Mouse (Mus musculus) limb, embryonic 13.5 days (tissue): Measurements from ENCODE around the gene Clock. TPM values are rescaled to one million over a fixed set of nuclear protein-coding genes. Genes with fewer than 3 reads are reported as not detected.

Experiments
- ATAC-seq: fragments of 200-750 bp; cut with Nextera tagmentation; 2 replicates; pipeline ENCODE4 v1.8.0; 2017; ENCODE audit warnings: low read depth, moderate number of reproducible peaks, moderate TSS enrichment; ENCODE audit not compliant: low FRiP score
- H3K27ac ChIP-seq: fragments of 300-500 bp; sonication (generic); 2 replicates; pipeline ENCODE4 v1.5.1; 2015; ENCODE audit warnings: inconsistent platforms, mild to moderate bottlenecking, moderate library complexity
- H3K27me3 ChIP-seq: fragments of 300-500 bp; sonication (generic); 2 replicates; pipeline ENCODE4 v1.6.1; 2015; ENCODE audit warnings: mild to moderate bottlenecking, inconsistent platforms
- H3K36me3 ChIP-seq: fragments of 300-500 bp; sonication (generic); 2 replicates; pipeline ENCODE4 v1.6.1; 2015; ENCODE audit warnings: inconsistent platforms, mild to moderate bottlenecking, moderate library complexity
- H3K4me1 ChIP-seq: fragments of 300-500 bp; sonication (generic); 2 replicates; pipeline ENCODE4 v1.6.1; 2015; ENCODE audit warnings: inconsistent platforms
- H3K4me2 ChIP-seq: fragments of 300-500 bp; sonication (generic); replicated peaks from 2 replicates; pipeline ENCODE4 v1.6.1; 2015; ENCODE audit warnings: inconsistent platforms, mild to moderate bottlenecking, moderate library complexity
- H3K4me3 ChIP-seq: fragments of 300-500 bp; sonication (generic); 2 replicates; pipeline ENCODE4 v1.5.1; 2015; ENCODE audit warnings: moderate library complexity, mild to moderate bottlenecking, inconsistent platforms
- H3K9ac ChIP-seq: fragments of 300-500 bp; sonication (generic); 2 replicates; pipeline ENCODE4 v1.6.1; 2015; ENCODE audit warnings: mild to moderate bottlenecking, inconsistent platforms
- H3K9me3 ChIP-seq: fragments of 300-500 bp; sonication (generic); 2 replicates; pipeline ENCODE4 v1.6.1; 2016; ENCODE audit warnings: inconsistent platforms
- WGBS: fragments of 180-500 bp; shearing (Covaris S2); methylation state at CpG from one replicate; pipeline ENCODE4 v1.1.7; 2015; 5-methylcytosine and 5-hydroxymethylcytosine counted together
- polyA plus RNA-seq: library from polyadenylated mRNA; unstranded; fragments of >200 nt; fragmentation: Nextera tagmentation; extraction: Ambion mirVana; gene quantifications from 2 replicates; pipeline ENCODE4 v1.2.1, GENCODE M21; 2015

Clock gene
- polyA plus RNA-seq, 1 experiment from 2014 or later = 13.9 TPM

- Histone ChIP-seq H3K4me3 (no peak overlapping the region), H3K27me3 (no peaks in the 10 kb centered on the region), H3K4me2 (no peak overlapping the region), H3K36me3 (peaks cover 24% of the 10 kb centered on the region), H3K27ac (no peak overlapping the region), H3K4me1 (no peaks in the 10 kb centered on the region), H3K9ac (no peak overlapping the region), H3K9me3 (no peaks in the 10 kb centered on the region)
- 96% methylated on average over 3 of the region's 3 CpGs for WGBS
- ATAC-seq = no peak
Measured at GRCm38 (mm10) chr5:76250948-76251347, 53.6 kb downstream of the Clock start.

GRCm38 (mm10) chr5:76246539-76246938 is 58.1 kb downstream of the Clock start:
- H3K9me3 ChIP-seq = no peaks in the 10 kb centered on the region
- H3K36me3 ChIP-seq = peaks cover 32% of the 10 kb centered on the region
- H3K4me2 ChIP-seq = no peak overlapping the region

GRCm38 (mm10) chr5:76245419-76245818 is 59.2 kb downstream of the Clock start:
- no peak overlapping the region for H3K4me2 ChIP-seq
- H3K9ac ChIP-seq = no peak overlapping the region
- peaks cover 30% of the 10 kb centered on the region for H3K36me3 ChIP-seq
- no peaks in the 10 kb centered on the region for H3K9me3 ChIP-seq
- H3K27ac ChIP-seq = no peak overlapping the region
- ATAC-seq = no peak
- H3K4me3 ChIP-seq = no peak overlapping the region
- H3K27me3 ChIP-seq = no peaks in the 10 kb centered on the region
- no peaks in the 10 kb centered on the region for H3K4me1 ChIP-seq
- 89% methylated on average over 3 of the region's 3 CpGs for WGBS

More at GRCm38 (mm10) chr5:76246539-76246938, 58.1 kb downstream of the Clock start:
- ATAC-seq = no peak
- no peak overlapping the region for H3K9ac ChIP-seq
- H3K4me1 ChIP-seq = no peaks in the 10 kb centered on the region
- H3K27me3 ChIP-seq = no peaks in the 10 kb centered on the region
- H3K27ac ChIP-seq = no peak overlapping the region
- no peak overlapping the region for H3K4me3 ChIP-seq

DNA sequence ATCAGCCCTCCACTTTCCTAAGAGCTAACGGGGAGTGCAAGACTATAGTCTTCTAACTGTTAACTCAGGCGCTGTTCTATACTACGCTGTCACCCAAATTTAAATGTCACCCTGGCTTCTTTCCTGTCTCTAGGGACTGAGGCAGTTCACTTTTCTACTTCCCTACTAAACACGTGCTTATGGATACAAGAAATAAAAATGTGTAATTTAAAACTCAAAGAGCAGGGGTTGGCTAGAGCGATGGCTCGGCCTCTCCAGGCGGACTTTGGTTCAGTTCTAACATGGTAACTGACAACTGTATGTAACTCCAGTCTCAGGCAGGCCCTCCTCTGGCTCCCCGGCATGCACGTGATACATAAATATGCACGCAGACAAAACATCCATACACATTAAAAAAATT is 60.2 kb downstream of the Clock start:
- WGBS = 90% methylated on average over 10 of the region's 10 CpGs
- Histone ChIP-seq H3K27me3 (no peaks in the 10 kb centered on the region), H3K4me3 (no peak overlapping the region), H3K4me2 (no peak overlapping the region), H3K27ac (no peak overlapping the region), H3K4me1 (no peaks in the 10 kb centered on the region), H3K36me3 (peaks cover 40% of the 10 kb centered on the region), H3K9ac (no peak overlapping the region), H3K9me3 (no peaks in the 10 kb centered on the region)
- ATAC-seq = no peak

DNA sequence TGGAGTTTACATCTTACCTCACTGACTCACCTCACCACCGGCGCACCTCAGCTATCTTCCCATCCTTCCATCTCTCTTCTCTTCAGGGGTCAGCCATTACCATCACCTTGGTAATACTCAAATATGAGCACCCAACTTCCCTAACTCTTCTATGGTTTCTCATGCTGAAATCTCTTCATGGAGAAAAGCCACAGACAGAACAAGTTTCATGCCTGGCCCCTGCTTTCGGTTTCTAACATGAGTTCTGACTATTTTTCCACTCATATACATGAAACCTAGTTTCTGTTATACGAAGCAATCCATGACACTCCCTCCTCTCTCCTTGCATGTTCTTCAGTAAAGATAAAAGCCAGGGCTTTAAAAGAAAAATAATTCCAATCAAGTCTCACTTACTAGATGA is 60.7 kb downstream of the Clock start:
- WGBS = 96% methylated on average over 4 of the region's 4 CpGs
- Histone ChIP-seq H3K36me3 (peaks cover 44% of the 10 kb centered on the region), H3K4me1 (no peaks in the 10 kb centered on the region), H3K27ac (no peak overlapping the region), H3K4me3 (no peak overlapping the region), H3K9me3 (no peaks in the 10 kb centered on the region), H3K27me3 (no peaks in the 10 kb centered on the region), H3K9ac (no peak overlapping the region), H3K4me2 (no peak overlapping the region)
- ATAC-seq = no peak

- WGBS = 85% methylated on average over 3 of the region's 3 CpGs
- Histone ChIP-seq H3K4me2 (no peak overlapping the region), H3K4me1 (no peaks in the 10 kb centered on the region), H3K27me3 (no peaks in the 10 kb centered on the region), H3K9me3 (no peaks in the 10 kb centered on the region), H3K27ac (no peak overlapping the region), H3K9ac (no peak overlapping the region), H3K36me3 (peaks cover 43% of the 10 kb centered on the region), H3K4me3 (no peak overlapping the region)
- ATAC-seq = no peak
Measured at GRCm38 (mm10) chr5:76243274-76243673, 61.3 kb downstream of the Clock start.

GRCm38 (mm10) chr5:76231171-76231855 is 73.3 kb downstream of the Clock start:
- 87% methylated on average over 13 of the region's 13 CpGs for WGBS

DNA sequence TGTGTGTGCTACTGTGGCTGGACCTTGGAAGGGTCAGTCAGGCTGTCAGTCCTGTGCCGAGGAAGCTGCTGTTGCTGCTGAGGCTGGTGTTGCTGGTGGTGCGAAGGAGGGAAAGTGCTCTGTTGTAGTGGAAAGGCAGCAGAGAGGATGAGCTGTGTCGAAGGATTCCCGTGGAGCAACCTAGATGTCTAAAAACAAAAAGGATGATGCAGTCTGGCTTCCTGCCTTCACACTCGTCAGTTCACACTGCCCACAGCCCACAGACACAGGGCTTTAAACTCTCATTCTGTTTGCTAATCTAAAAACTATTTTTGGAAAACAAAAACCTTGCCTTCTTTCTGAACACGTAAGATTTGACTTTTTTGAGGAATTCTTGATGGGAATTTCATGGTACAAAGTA is 87.9 kb downstream of the Clock start:
- Histone ChIP-seq H3K36me3 (peaks cover 39% of the 10 kb centered on the region), H3K4me2 (no peak overlapping the region), H3K9ac (no peak overlapping the region), H3K4me3 (no peak overlapping the region), H3K27ac (no peak overlapping the region), H3K4me1 (no peaks in the 10 kb centered on the region), H3K27me3 (no peaks in the 10 kb centered on the region), H3K9me3 (no peaks in the 10 kb centered on the region)
- ATAC-seq = no peak
- 82% methylated on average over 6 of the region's 6 CpGs for WGBS

More at GRCm38 (mm10) chr5:76231171-76231855, 73.3 kb downstream of the Clock start:
- Histone ChIP-seq H3K27ac (no peak overlapping the region), H3K4me3 (no peak overlapping the region), H3K4me1 (no peaks in the 10 kb centered on the region), H3K27me3 (no peaks in the 10 kb centered on the region), H3K36me3 (peaks cover 64% of the 10 kb centered on the region), H3K9ac (no peak overlapping the region), H3K9me3 (no peaks in the 10 kb centered on the region), H3K4me2 (no peak overlapping the region)
- no peak for ATAC-seq

DNA sequence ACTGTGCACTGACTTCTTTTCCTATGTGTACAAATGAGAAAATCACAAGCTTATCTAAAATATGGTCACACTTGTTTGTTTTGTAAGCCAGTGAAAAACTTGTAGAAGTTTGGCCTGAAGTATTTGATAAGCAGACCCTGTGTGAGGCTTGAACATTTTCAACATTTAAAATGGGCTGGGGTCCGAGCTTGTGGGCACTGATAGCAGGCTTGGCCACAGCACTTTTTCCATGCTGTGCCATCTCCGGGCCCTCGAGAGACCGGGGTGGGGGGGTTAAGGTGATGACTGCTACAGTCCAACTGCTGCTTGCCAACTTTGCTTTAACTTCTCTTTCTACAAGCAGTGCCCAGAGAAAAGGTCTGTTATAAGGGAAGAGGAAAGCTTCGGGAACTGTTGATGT is 96.5 kb downstream of the Clock start:
- Histone ChIP-seq H3K27ac (no peak overlapping the region), H3K27me3 (no peaks in the 10 kb centered on the region), H3K9me3 (no peaks in the 10 kb centered on the region), H3K4me3 (no peak overlapping the region), H3K4me1 (no peaks in the 10 kb centered on the region), H3K36me3 (peaks cover 83% of the 10 kb centered on the region), H3K9ac (no peak overlapping the region), H3K4me2 (no peak overlapping the region)
- 92% methylated on average over 5 of the region's 5 CpGs for WGBS
- ATAC-seq = no peak

DNA sequence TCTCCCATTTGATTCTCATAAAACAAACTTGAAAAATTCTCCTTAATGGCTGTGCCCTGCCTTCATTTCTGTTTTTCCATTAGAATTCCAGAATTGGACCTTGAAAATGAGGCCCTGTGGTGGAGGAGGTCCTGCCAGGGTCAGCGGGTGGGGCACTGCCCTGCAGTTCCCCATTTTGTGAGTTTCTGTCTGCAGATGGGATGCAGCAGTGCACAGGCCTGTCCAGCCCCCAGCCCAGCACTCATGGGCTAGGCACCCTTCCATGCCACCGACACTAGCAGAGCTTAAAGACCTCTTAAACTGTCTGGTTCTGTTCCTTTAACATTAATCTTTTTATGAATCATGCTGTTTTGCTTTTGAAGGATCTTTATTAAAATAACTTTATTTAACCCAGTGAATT is 98.7 kb downstream of the Clock start:
- Histone ChIP-seq H3K27ac (no peak overlapping the region), H3K4me2 (no peak overlapping the region), H3K4me1 (no peaks in the 10 kb centered on the region), H3K9ac (no peak overlapping the region), H3K4me3 (no peak overlapping the region), H3K27me3 (no peaks in the 10 kb centered on the region), H3K36me3 (peaks cover 85% of the 10 kb centered on the region), H3K9me3 (no peaks in the 10 kb centered on the region)
- 91% methylated on average over 2 of the region's 2 CpGs for WGBS
- no peak for ATAC-seq

GRCm38 (mm10) chr5:76203171-76203570 is 101.4 kb downstream of the Clock start:
- ATAC-seq = no peak
- Histone ChIP-seq H3K4me2 (no peak overlapping the region), H3K4me3 (no peak overlapping the region), H3K4me1 (no peaks in the 10 kb centered on the region), H3K27ac (no peak overlapping the region), H3K9me3 (no peaks in the 10 kb centered on the region), H3K27me3 (no peaks in the 10 kb centered on the region), H3K9ac (no peak overlapping the region), H3K36me3 (peaks cover 80% of the 10 kb centered on the region)
- 92% methylated on average over 3 of the region's 3 CpGs for WGBS

DNA sequence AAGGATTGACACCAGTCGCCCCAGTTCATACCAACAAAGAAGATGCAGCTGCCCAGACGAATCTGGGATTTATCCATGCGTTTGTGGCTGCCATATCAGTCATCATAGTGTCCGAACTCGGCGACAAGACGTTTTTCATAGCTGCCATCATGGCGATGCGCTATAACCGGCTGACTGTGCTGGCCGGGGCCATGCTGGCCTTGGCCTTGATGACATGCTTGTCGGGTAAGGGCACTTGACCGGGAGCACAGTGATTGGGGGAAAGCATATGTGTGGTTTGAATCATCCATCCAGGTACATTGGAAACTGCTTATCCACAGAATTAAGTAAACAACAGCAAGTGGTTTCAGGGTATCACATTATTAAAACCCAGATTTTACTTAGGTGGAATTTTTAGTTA is 105.2 kb downstream of the Clock start:
- 92% methylated on average over 13 of the region's 13 CpGs for WGBS
- no peak for ATAC-seq
- H3K4me3 ChIP-seq = no peak overlapping the region
- no peaks in the 10 kb centered on the region for H3K9me3 ChIP-seq
- no peak overlapping the region for H3K4me2 ChIP-seq
- H3K27ac ChIP-seq = no peak overlapping the region
- H3K27me3 ChIP-seq = no peaks in the 10 kb centered on the region
- no peak overlapping the region for H3K9ac ChIP-seq
- no peaks in the 10 kb centered on the region for H3K4me1 ChIP-seq
- peaks cover 63% of the 10 kb centered on the region for H3K36me3 ChIP-seq

DNA sequence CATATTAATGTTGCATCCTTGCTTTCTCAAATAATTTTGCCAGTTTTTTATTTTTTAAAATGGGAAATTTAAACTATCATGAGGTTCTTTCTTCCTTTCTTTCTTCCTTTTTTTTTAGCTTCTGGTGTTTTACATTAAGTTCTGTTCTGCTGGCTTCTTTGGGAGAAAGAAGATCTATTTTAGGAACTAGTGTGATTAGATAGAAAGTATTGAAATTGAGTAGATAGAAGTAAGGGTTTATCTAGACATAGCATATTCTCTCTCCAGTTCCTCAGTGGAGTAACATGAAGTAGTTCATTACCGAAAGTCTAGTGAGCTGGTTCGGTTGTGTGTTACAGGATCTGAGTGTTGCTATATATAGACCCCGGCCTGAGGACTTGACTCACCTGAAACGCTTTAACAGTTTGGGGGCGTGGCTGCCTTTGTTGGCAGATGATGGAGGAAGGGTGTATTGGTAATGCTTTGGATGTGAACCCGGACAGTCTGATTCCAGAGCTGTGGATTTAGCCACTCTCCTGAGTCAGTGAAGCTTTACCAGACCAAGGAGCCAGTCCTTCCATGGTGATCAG is 110.1 kb downstream of the Clock start:
- Histone ChIP-seq H3K27ac (no peak overlapping the region), H3K9ac (no peak overlapping the region), H3K36me3 (peaks cover 44% of the 10 kb centered on the region), H3K9me3 (no peaks in the 10 kb centered on the region), H3K27me3 (no peaks in the 10 kb centered on the region), H3K4me1 (peaks cover 16% of the 10 kb centered on the region; the same call in 1 of the 2 replicates), H3K4me2 (no peak overlapping the region), H3K4me3 (no peak overlapping the region)
- 80% methylated on average over 6 of the region's 6 CpGs for WGBS
- no peak for ATAC-seq
